Mouse (Mus musculus) testis, adult 2 months (tissue): ENCODE measurements around the gene Gdf15. TPM values are rescaled to one million over a fixed set of nuclear protein-coding genes. Genes with fewer than 3 reads are reported as not detected.
"Not testable (repeated sequence)": the region's sequence is repeated elsewhere in the genome, so short reads cannot be mapped to it uniquely, and the experiment has no call there.

Source experiments
- H3K27ac ChIP-seq: fragments of 200-500 bp; 2 replicates; pipeline ENCODE4 v1.5.1; 2012; ENCODE audit warnings: low read depth, low read length; ENCODE audit not compliant: control insufficient read depth, insufficient read depth
- H3K27me3 ChIP-seq: fragments of 200-500 bp; 2 replicates; pipeline ENCODE4 v1.6.1; 2012; ENCODE audit warnings: mild to moderate bottlenecking, low read length, moderate library complexity; ENCODE audit not compliant: control insufficient read depth, insufficient read depth
- H3K36me3 ChIP-seq: fragments of 200-500 bp; 2 replicates; pipeline ENCODE4 v1.6.1; 2012; ENCODE audit warnings: mild to moderate bottlenecking, low read length; ENCODE audit not compliant: control insufficient read depth, insufficient read depth
- H3K4me1 ChIP-seq: fragments of 200-500 bp; 2 replicates; pipeline ENCODE4 v1.6.1; 2012; ENCODE audit warnings: low read length; ENCODE audit not compliant: control insufficient read depth, insufficient read depth
- H3K4me3 ChIP-seq: fragments of 200-500 bp; 2 replicates; pipeline ENCODE4 v1.5.1; 2012; ENCODE audit warnings: low read depth, mild to moderate bottlenecking, low read length, moderate library complexity, mixed read lengths; ENCODE audit not compliant: control insufficient read depth
- CTCF ChIP-seq: fragments of 200-500 bp; IDR thresholded peaks from 2 replicates; pipeline ENCODE4 v1.5.1; 2012; ENCODE audit warnings: low read depth, mild to moderate bottlenecking, inconsistent platforms, low read length, moderate library complexity; ENCODE audit not compliant: control insufficient read depth, insufficient read depth, insufficient replicate concordance
- POLR2A ChIP-seq: fragments of 200-500 bp; IDR thresholded peaks from 2 replicates; pipeline ENCODE4 v1.6.1; 2012; ENCODE audit warnings: low read depth, mild to moderate bottlenecking, inconsistent platforms, low read length, moderate library complexity; ENCODE audit not compliant: control insufficient read depth
- polyA plus RNA-seq: library from polyadenylated mRNA; depleted of rRNA; stranded (reverse); fragments of >200 nt; gene quantifications from 2 replicates; pipeline ENCODE4 v1.2.3, GENCODE M21; 2012; rRNA removed

Gene Gdf15
- polyA plus RNA-seq, 1 experiment = 1.3 TPM

- Histone ChIP-seq H3K36me3 (no peaks in the 10 kb centered on the region), H3K4me3 (no peak overlapping the region), H3K4me1 (peaks cover 29% of the 10 kb centered on the region), H3K27ac (no peak overlapping the region), H3K27me3 (no peaks in the 10 kb centered on the region)
- TF ChIP-seq CTCF = no peak
- 0 out of 2 replicates have a peak, but pooled peaks have one; percentile 4 for TF ChIP-seq POLR2A
These were observed 40.7 kb downstream of the Gdf15 start for GRCm38 (mm10) chr8:70591569-70591968.

GRCm38 (mm10) chr8:70587955-70588354 is 44.3 kb downstream of the Gdf15 start:
- H3K27me3 ChIP-seq, H3K36me3 ChIP-seq, H3K4me1 ChIP-seq, H3K4me3 ChIP-seq, H3K27ac ChIP-seq: not testable (repeated sequence)

GRCm38 (mm10) chr8:70585258-70585652 is 47.0 kb downstream of the Gdf15 start:
- Histone ChIP-seq H3K4me1 (no peaks in the 10 kb centered on the region; the same call in 1 of the 2 replicates), H3K27ac (no peak overlapping the region), H3K27me3 (no peaks in the 10 kb centered on the region), H3K4me3 (no peak overlapping the region), H3K36me3 (no peaks in the 10 kb centered on the region; the same call in none of the 2 replicates)
- TF ChIP-seq POLR2A (no peak), CTCF (peak; percentile 67; the same call in 1 of the 2 replicates)

- no peak overlapping the region for H3K4me3 ChIP-seq
- H3K36me3 ChIP-seq = no peaks in the 10 kb centered on the region; the same call in none of the 2 replicates
- H3K4me1 ChIP-seq = no peaks in the 10 kb centered on the region; the same call in 1 of the 2 replicates
- H3K27me3 ChIP-seq = no peaks in the 10 kb centered on the region
- no peak overlapping the region for H3K27ac ChIP-seq
- TF ChIP-seq CTCF (no peak), POLR2A (no peak)
These were observed 47.5 kb downstream of the Gdf15 start for GRCm38 (mm10) chr8:70584606-70585257.

- H3K36me3 ChIP-seq = no peaks in the 10 kb centered on the region; the same call in none of the 2 replicates
- H3K27me3 ChIP-seq = no peaks in the 10 kb centered on the region
- no peak overlapping the region for H3K27ac ChIP-seq
- H3K4me1 ChIP-seq = no peaks in the 10 kb centered on the region; the same call in 1 of the 2 replicates
- no peak overlapping the region for H3K4me3 ChIP-seq
- no peak for TF ChIP-seq CTCF
- TF ChIP-seq POLR2A = no peak
These were observed 48.5 kb downstream of the Gdf15 start for GRCm38 (mm10) chr8:70583476-70584387.

Other genes starting within 250 kb of the Gdf15 start
- gene Crtc1, start 192.9 kb downstream of the Gdf15 start, polyA plus RNA-seq = 11.3 and 12.3 TPM in 2 replicates
- gene Klhl26, start 155.5 kb downstream of the Gdf15 start, polyA plus RNA-seq = 3.6 and 4.8 TPM in 2 replicates
- 62.6 and 62.9 TPM in 2 replicates for gene Tmem59l, start 145.1 kb downstream of the Gdf15 start, polyA plus RNA-seq
- gene Crlf1, start 139.3 kb downstream of the Gdf15 start, polyA plus RNA-seq = 126 and 137 TPM in 2 replicates
- gene Rex1bd, start 125.7 kb downstream of the Gdf15 start, polyA plus RNA-seq = 23.9 and 26.9 TPM in 2 replicates
- 768 and 853 TPM in 2 replicates for gene Uba52, start 121.7 kb downstream of the Gdf15 start, polyA plus RNA-seq
- gene Fkbp8, start 104.7 kb downstream of the Gdf15 start, polyA plus RNA-seq = 179 and 198 TPM in 2 replicates
- 77.9 and 84.7 TPM in 2 replicates for gene Kxd1, start 104.5 kb downstream of the Gdf15 start, polyA plus RNA-seq
- 42.5 and 43.8 TPM in 2 replicates for gene Ell, start 93.0 kb downstream of the Gdf15 start, polyA plus RNA-seq
- 561 and 588 TPM in 2 replicates for gene Isyna1, start 38.1 kb downstream of the Gdf15 start, polyA plus RNA-seq
- 35.6 and 38.9 TPM in 2 replicates for gene Ssbp4, start 23.6 kb downstream of the Gdf15 start, polyA plus RNA-seq
- 1.4 TPM in 2 replicates for gene Lrrc25, start 16.3 kb downstream of the Gdf15 start, polyA plus RNA-seq
- 3.7 and 4.9 TPM in 2 replicates for gene Pgpep1, start 27.9 kb upstream of the Gdf15 start, polyA plus RNA-seq
- gene Lsm4, start 40.8 kb upstream of the Gdf15 start, polyA plus RNA-seq = 148 and 168 TPM in 2 replicates
- 79.2 and 105 TPM in 2 replicates for gene Jund, start 66.5 kb upstream of the Gdf15 start, polyA plus RNA-seq
- gene Iqcn, start 71.0 kb upstream of the Gdf15 start, polyA plus RNA-seq = 286 and 302 TPM in 2 replicates
- 0.86 and 0.91 TPM in 2 replicates for gene Gm3336, start 86.1 kb upstream of the Gdf15 start, polyA plus RNA-seq
- 1.1 TPM in 2 replicates for gene Pde4c, start 91.3 kb upstream of the Gdf15 start, polyA plus RNA-seq
- 7.9 and 8.2 TPM in 2 replicates for gene Rab3a, start 122.2 kb upstream of the Gdf15 start, polyA plus RNA-seq
- 13.5 and 14.4 TPM in 2 replicates for gene Mpv17l2, start 128.5 kb upstream of the Gdf15 start, polyA plus RNA-seq
- gene Pik3r2, start 144.3 kb upstream of the Gdf15 start, polyA plus RNA-seq = 25.1 and 30.8 TPM in 2 replicates
- 11.0 and 13.1 TPM in 2 replicates for gene Mast3, start 172.6 kb upstream of the Gdf15 start, polyA plus RNA-seq
- 0.25 and 0.40 TPM in 2 replicates for gene Il12rb1, start 176.0 kb upstream of the Gdf15 start, polyA plus RNA-seq
- 17.1 and 19.4 TPM in 2 replicates for gene Arrdc2, start 207.3 kb upstream of the Gdf15 start, polyA plus RNA-seq
- gene Kcnn1, start 230.8 kb upstream of the Gdf15 start, polyA plus RNA-seq = 0.72 and 1.5 TPM in 2 replicates
- gene Ccdc124, start 241.5 kb upstream of the Gdf15 start, polyA plus RNA-seq = 51.3 and 65.9 TPM in 2 replicates